Mouse (Mus musculus) gastrocnemius, adult 2 months (tissue): ENCODE measurements around the gene Nrd1. TPM values are rescaled to one million over a fixed set of nuclear protein-coding genes. Genes with fewer than 3 reads are reported as not detected.

ENCODE experiments used
- DNase-seq: peaks from one replicate; pipeline ENCODE4 v3.0.0; 2022
- H3K27ac ChIP-seq: fragments of 200-600 bp; 2 replicates; pipeline ENCODE4 v1.8.1; 2022; ENCODE audit warnings: mild to moderate bottlenecking
- H3K4me3 ChIP-seq: fragments of 200-600 bp; 2 replicates; pipeline ENCODE4 v1.8.1; 2022; ENCODE audit warnings: mild to moderate bottlenecking, moderate library complexity
- CTCF ChIP-seq: fragments of 200-600 bp; IDR thresholded peaks from 2 replicates; pipeline ENCODE4 v1.8.1; 2022; ENCODE audit warnings: antibody characterized with exemption, mild to moderate bottlenecking, moderate library complexity
- intact Hi-C: fragments of 180-260 bp; cut with DNase I; formaldehyde crosslinking; loops from one replicate; pipeline ENCODE4 v1.15.1; 2025
- long read RNA-seq, 2 experiments: library from polyadenylated mRNA; stranded (forward); transcript quantifications; one replicate each; pipeline ENCODE4 v2.0.0; 2021
- total RNA-seq, 2 experiments: library from RNA; stranded (reverse); gene quantifications; 2 replicates each; pipeline ENCODE4 v1.2.3; 2021

The Nrd1 gene
- total RNA-seq = 100 to 1,000 TPM; 150 to 175 TPM
- long read RNA-seq, experiment 1, full-length matches to known transcripts = 96 of 138 reads
- long read RNA-seq, experiment 1, partial matches to known transcripts = 16 of 138 reads
- long read RNA-seq, experiment 1, other reads (novel, unspliced or antisense) = 26 of 138 reads
- long read RNA-seq, experiment 2, full-length matches to known transcripts = 114 of 137 reads
- long read RNA-seq, experiment 2, partial matches to known transcripts = 12 of 137 reads
- long read RNA-seq, experiment 2, other reads (novel, unspliced or antisense) = 11 of 137 reads

- H3K4me3 ChIP-seq = peak within 1 kb of the TSS; percentile 83
- peak within 1 kb of the TSS; percentile 97 for H3K27ac ChIP-seq
- no peak for TF ChIP-seq CTCF
- intact Hi-C loops = no loop called here
- peak; percentile 99 for DNase-seq
Measured at GRCm38 (mm10) chr4:108999999-109000950, at the start of gene Nrd1. Gene Nrd1, plus strand, starts transcription at chr4:109000655.

GRCm38 (mm10) chr4:108951663-108952062 is 48.8 kb upstream of the Nrd1 start:
- DNase-seq = no peak
- intact Hi-C loops = no loop called here
- Histone ChIP-seq H3K4me3 (no peak overlapping the region), H3K27ac (no peak overlapping the region)
- TF ChIP-seq CTCF = no peak

- intact Hi-C loops = no loop called here
- no peak for DNase-seq
- no peak overlapping the region for H3K4me3 ChIP-seq
- TF ChIP-seq CTCF = no peak
- H3K27ac ChIP-seq = no peak overlapping the region
Measured at GRCm38 (mm10) chr4:108959696-108960095, 40.8 kb upstream of the Nrd1 start.

GRCm38 (mm10) chr4:108960619-108961460 is 39.6 kb upstream of the Nrd1 start:
- no peak for DNase-seq
- intact Hi-C loops = no loop called here
- TF ChIP-seq CTCF = no peak
- Histone ChIP-seq H3K27ac (no peak overlapping the region), H3K4me3 (no peak overlapping the region)

GRCm38 (mm10) chr4:108963017-108963416 is 37.4 kb upstream of the Nrd1 start:
- no peak overlapping the region for H3K27ac ChIP-seq
- TF ChIP-seq CTCF = no peak
- H3K4me3 ChIP-seq = no peak overlapping the region
- DNase-seq = no peak
- intact Hi-C loops = no loop called here

GRCm38 (mm10) chr4:108969517-108969916 is 30.9 kb upstream of the Nrd1 start:
- intact Hi-C loops = no loop called here
- no peak overlapping the region for H3K27ac ChIP-seq
- DNase-seq = no peak
- H3K4me3 ChIP-seq = no peak overlapping the region
- TF ChIP-seq CTCF = no peak

GRCm38 (mm10) chr4:108971054-108971453 is 29.4 kb upstream of the Nrd1 start:
- intact Hi-C loops = loop anchor here (10.0 kb wide), 1 partner anchor 176 kb away; no protein-coding TSS in a partner anchor
- H3K27ac ChIP-seq = no peak overlapping the region
- no peak for DNase-seq
- no peak for TF ChIP-seq CTCF
- H3K4me3 ChIP-seq = no peak overlapping the region

GRCm38 (mm10) chr4:108976458-108977071 is 23.9 kb upstream of the Nrd1 start:
- Histone ChIP-seq H3K27ac (no peak overlapping the region), H3K4me3 (no peak overlapping the region)
- peak; percentile 23 for DNase-seq
- TF ChIP-seq CTCF = peak; percentile 77
- intact Hi-C loops = loop anchor here (1.0 to 10.0 kb wide), 2 partner anchors 106 to 182 kb away; no protein-coding TSS in a partner anchor

- Histone ChIP-seq H3K27ac (no peak overlapping the region), H3K4me3 (no peak overlapping the region)
- TF ChIP-seq CTCF = no peak
- no peak for DNase-seq
- intact Hi-C loops = no loop called here
Measured at GRCm38 (mm10) chr4:108986833-108987472, 13.5 kb upstream of the Nrd1 start.

GRCm38 (mm10) chr4:108987473-108987842 is 13.0 kb upstream of the Nrd1 start:
- H3K27ac ChIP-seq = no peak overlapping the region
- H3K4me3 ChIP-seq = no peak overlapping the region
- intact Hi-C loops = no loop called here
- DNase-seq = no peak
- no peak for TF ChIP-seq CTCF

- TF ChIP-seq CTCF = no peak
- Histone ChIP-seq H3K27ac (no peak overlapping the region), H3K4me3 (no peak overlapping the region)
- no peak for DNase-seq
- intact Hi-C loops = no loop called here
Measured at GRCm38 (mm10) chr4:108989430-108989829, 11.0 kb upstream of the Nrd1 start.

GRCm38 (mm10) chr4:108990032-108990431 is 10.4 kb upstream of the Nrd1 start:
- Histone ChIP-seq H3K4me3 (no peak overlapping the region), H3K27ac (no peak overlapping the region)
- intact Hi-C loops = no loop called here
- DNase-seq = no peak
- TF ChIP-seq CTCF = no peak
